Mouse (Mus musculus): ENCODE results near the gene Mymx. TPM values are rescaled to one million over a fixed set of nuclear protein-coding genes. Genes with fewer than 3 reads are reported as not detected.

Gene Mymx
- polyA plus RNA-seq, 1 experiment from 2014 or later: not detected

- Histone ChIP-seq H3K4me1 (peaks cover 38% of the 10 kb centered on the region), H3K4me3 (peak within 1 kb of the TSS; percentile 80), H3K4me2 (peak within 1 kb of the TSS; percentile 98), H3K27ac (peak within 1 kb of the TSS; percentile 78), H3K9me3 (replicated peaks) (no peaks in the 10 kb centered on the region), H3K27me3 (no peaks in the 10 kb centered on the region), H3K9ac (peak within 1 kb of the TSS; percentile 94), H3K36me3 (ENCODE audit: poor library complexity, severe bottlenecking) (peaks cover 35% of the 10 kb centered on the region)
- under 1% methylated on average over 57 of the region's 61 CpGs for WGBS
- peak; percentile 87 for ATAC-seq
These were observed 38.0 kb downstream of the Mymx start, which contains the start of gene Slc35b2 for GRCm38 (mm10) chr17:45563655-45564530. Slc35b2 (plus strand) TSS chr17:45563874.

DNA sequence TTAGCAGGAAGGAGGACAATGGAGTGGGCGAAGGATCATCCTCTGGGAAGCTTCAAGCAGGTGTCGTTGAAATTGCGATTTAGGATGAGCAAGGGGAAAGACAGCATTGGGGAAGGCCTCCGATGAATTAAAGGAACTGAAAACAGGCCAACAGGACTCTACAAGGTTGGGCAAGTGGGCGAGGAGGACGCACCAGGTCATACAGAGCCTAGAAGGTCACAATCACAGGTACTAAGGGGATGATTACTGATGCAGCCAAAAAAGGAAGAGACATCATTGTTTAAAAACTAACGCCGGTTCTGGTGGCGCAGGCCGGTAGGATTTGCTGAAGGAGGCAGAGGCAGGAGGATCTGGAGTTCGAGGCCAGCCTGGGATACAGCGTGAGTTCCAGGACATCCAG, 38.7 kb downstream of the Mymx start:
- H3K4me1 ChIP-seq: peaks cover 31% of the 10 kb centered on the region
- no peaks in the 10 kb centered on the region for H3K9me3 ChIP-seq (replicated peaks)
- H3K4me2 ChIP-seq: peak overlapping the region; percentile 98
- H3K27ac ChIP-seq: no peak overlapping the region
- 80% methylated on average over 12 of the region's 12 CpGs for WGBS
- ATAC-seq: no peak
- no peak overlapping the region for H3K4me3 ChIP-seq
- no peaks in the 10 kb centered on the region for H3K27me3 ChIP-seq
- H3K9ac ChIP-seq: no peak overlapping the region
- peaks cover 28% of the 10 kb centered on the region for H3K36me3 ChIP-seq (ENCODE audit: poor library complexity, severe bottlenecking)

- Histone ChIP-seq H3K36me3 (ENCODE audit: poor library complexity, severe bottlenecking) (no peaks in the 10 kb centered on the region), H3K27ac (no peak overlapping the region), H3K4me1 (peaks cover 23% of the 10 kb centered on the region), H3K9me3 (replicated peaks) (no peaks in the 10 kb centered on the region), H3K4me2 (no peak overlapping the region), H3K27me3 (peaks cover 15% of the 10 kb centered on the region), H3K4me3 (no peak overlapping the region), H3K9ac (no peak overlapping the region)
- no peak for ATAC-seq
- 85% methylated on average over 15 of the region's 15 CpGs for WGBS
These were observed 42.0 kb downstream of the Mymx start for GRCm38 (mm10) chr17:45559732-45560525.

DNA sequence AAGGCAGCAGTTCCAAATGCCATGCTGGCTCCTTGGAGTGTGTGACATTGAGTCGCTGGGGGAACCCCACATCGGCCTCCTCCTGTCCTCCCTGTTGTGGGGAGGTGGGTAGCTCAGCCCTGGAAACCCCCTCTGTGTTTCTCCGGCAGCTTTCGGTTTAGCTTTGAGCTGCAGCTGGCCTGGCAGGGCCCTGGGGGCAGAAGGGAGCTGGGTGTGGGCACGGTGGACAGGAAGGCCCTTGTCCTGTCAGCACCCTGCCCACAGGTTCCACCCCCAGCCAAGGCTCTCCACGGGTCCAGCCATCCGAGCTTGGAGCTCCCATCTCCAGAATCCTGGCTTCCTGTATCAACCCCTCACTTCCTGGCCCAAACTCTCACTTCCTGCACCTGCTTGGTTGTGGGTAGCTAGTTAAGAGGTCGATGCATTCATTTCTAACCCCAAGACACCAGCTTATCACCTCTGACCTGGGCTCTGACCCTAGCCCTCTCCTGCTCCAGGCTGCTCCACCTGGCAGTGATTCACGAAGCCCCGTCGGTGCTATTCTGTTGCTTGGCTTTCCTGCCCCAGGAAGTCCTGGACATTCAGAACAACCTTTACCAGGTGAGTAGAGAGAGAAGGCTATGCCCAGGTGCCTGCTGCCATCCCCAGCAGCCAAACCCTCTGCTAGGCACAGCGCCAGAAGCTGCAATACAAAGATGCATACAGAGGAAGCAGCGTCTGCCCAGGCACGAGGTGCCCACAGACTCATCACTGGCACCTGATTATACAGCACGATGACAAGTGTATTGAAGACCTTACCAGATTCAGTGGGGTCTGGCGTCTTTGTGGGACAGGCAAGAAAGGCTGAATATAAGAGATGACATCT, 43.7 kb downstream of the Mymx start:
- H3K27ac ChIP-seq: no peak overlapping the region
- H3K9ac ChIP-seq: no peak overlapping the region
- ATAC-seq: no peak
- H3K4me1 ChIP-seq: peaks cover 18% of the 10 kb centered on the region
- no peak overlapping the region for H3K4me3 ChIP-seq
- no peak overlapping the region for H3K4me2 ChIP-seq
- no peaks in the 10 kb centered on the region for H3K36me3 ChIP-seq (ENCODE audit: poor library complexity, severe bottlenecking)
- peaks cover 19% of the 10 kb centered on the region for H3K27me3 ChIP-seq
- WGBS: 73% methylated on average over 16 of the region's 16 CpGs
- no peaks in the 10 kb centered on the region for H3K9me3 ChIP-seq (replicated peaks)

DNA sequence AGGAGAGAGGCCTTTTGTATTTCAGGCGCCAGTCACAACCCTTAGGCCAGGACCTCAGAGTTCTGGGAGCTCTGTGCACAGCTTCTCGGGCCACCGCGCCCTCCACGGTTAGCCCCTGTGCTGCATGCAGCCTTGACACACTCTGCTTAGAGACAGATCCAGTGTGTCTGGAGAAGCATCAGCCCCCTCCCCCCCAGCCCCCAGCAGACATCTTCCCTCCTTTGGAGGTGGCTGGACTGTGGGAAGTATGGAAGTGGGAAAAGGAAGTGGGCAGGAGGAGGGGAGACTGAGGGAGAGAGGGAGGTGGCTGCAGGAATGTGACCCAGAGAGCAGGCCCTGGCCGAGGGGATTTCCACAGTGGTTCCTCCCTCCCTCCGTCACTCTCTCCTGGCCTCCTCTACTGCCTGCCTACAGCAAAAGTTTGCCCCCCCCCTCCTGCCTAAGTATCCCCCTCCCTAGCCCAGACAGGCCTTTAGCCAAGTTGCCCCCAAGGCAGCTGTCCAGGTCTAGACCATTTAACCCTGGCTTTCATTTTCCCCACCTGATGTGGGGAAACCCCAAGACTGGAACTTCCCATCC, 44.6 kb downstream of the Mymx start:
- no peak overlapping the region for H3K27ac ChIP-seq
- no peak for ATAC-seq
- H3K36me3 ChIP-seq (ENCODE audit: poor library complexity, severe bottlenecking): no peaks in the 10 kb centered on the region
- H3K9me3 ChIP-seq (replicated peaks): no peaks in the 10 kb centered on the region
- H3K27me3 ChIP-seq: peaks cover 19% of the 10 kb centered on the region
- peaks cover 18% of the 10 kb centered on the region for H3K4me1 ChIP-seq
- 78% methylated on average over 5 of the region's 7 CpGs for WGBS
- H3K4me2 ChIP-seq: no peak overlapping the region
- H3K4me3 ChIP-seq: no peak overlapping the region
- H3K9ac ChIP-seq: no peak overlapping the region

DNA sequence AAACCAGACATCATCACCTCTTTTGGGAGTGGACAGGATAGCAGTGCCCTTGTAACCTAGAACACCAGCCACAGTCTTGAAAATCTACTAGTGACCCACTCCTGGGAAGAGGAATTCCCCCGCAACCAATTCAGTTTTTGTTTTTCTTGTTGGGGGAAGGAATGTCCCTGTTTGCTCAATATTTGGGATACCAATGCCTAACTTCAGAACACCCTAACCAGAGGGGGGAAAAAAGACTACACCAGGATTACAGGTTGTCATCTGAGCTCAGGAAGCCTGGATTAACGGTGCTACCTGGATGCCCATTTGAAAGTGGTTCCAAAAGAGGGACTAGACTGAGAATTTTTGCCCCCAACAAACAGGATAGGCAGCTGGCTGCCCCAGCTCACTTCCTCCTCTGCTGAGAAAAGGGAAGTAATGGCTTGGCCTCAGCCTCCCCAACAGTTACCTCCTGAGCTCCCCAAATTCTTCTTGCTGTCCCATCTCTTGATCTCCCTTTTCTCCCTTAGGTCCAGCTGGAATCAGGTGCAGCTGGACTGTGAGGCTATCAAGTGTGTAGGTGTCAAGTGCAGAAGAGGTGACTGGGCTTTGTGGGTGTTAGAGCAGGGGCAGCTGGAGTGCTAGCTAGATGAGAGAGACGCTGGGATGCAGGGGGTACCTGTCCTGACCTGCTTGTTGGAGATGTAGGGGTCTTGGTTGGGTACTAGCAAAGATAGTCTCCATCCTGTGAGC, 45.2 kb downstream of the Mymx start:
- peaks cover 21% of the 10 kb centered on the region for H3K4me1 ChIP-seq
- H3K4me2 ChIP-seq: peak overlapping the region; percentile 86
- WGBS: 83% methylated on average over 3 of the region's 3 CpGs
- H3K9ac ChIP-seq: peak overlapping the region; percentile 75
- no peaks in the 10 kb centered on the region for H3K36me3 ChIP-seq (ENCODE audit: poor library complexity, severe bottlenecking)
- H3K27ac ChIP-seq: no peak overlapping the region
- no peak for ATAC-seq
- H3K27me3 ChIP-seq: peaks cover 19% of the 10 kb centered on the region
- peak overlapping the region; percentile 71 for H3K4me3 ChIP-seq
- H3K9me3 ChIP-seq (replicated peaks): no peaks in the 10 kb centered on the region

DNA sequence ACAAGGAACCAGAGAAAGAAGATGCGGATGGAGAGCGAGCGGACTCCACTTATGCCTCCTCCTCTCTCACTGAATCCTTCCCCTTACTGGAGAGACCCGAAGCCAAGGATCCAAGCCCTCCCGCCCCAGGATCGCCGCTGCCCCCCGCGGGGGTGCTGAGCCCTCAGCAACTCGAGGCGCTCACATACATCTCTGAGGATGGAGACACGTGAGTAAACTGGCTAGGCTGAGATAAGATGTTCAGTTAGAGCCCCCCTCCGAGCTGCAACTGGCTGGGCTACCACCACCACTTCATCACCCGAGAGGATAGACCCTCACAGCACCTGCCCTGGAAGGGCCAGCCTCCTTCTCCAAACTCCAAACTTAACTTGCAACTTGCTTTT, 45.8 kb downstream of the Mymx start:
- Histone ChIP-seq H3K4me1 (peaks cover 24% of the 10 kb centered on the region), H3K9me3 (replicated peaks) (no peaks in the 10 kb centered on the region), H3K27me3 (peaks cover 19% of the 10 kb centered on the region), H3K9ac (peak overlapping the region; percentile 75), H3K36me3 (ENCODE audit: poor library complexity, severe bottlenecking) (no peaks in the 10 kb centered on the region), H3K4me2 (peak overlapping the region; percentile 86), H3K4me3 (peak overlapping the region; percentile 71), H3K27ac (no peak overlapping the region)
- ATAC-seq: no peak; the same call in 1 of the 2 replicates
- WGBS: 4% methylated on average over 14 of the region's 14 CpGs

- Histone ChIP-seq H3K4me2 (peak within 1 kb of the TSS; percentile 86), H3K4me1 (peaks cover 28% of the 10 kb centered on the region), H3K27ac (no peak within 1 kb of the TSS), H3K36me3 (ENCODE audit: poor library complexity, severe bottlenecking) (no peaks in the 10 kb centered on the region), H3K4me3 (peak within 1 kb of the TSS; percentile 71), H3K27me3 (peaks cover 19% of the 10 kb centered on the region), H3K9me3 (replicated peaks) (no peaks in the 10 kb centered on the region), H3K9ac (peak within 1 kb of the TSS; percentile 75)
- peak; percentile 75 for ATAC-seq
- whole genome bisulfite sequencing: under 1% methylated on average over 44 of the region's 45 CpGs
These were observed 46.3 kb downstream of the Mymx start, which contains the start of gene Nfkbie for GRCm38 (mm10) chr17:45555452-45556106. Nfkbie (plus strand) TSS chr17:45555703.

DNA sequence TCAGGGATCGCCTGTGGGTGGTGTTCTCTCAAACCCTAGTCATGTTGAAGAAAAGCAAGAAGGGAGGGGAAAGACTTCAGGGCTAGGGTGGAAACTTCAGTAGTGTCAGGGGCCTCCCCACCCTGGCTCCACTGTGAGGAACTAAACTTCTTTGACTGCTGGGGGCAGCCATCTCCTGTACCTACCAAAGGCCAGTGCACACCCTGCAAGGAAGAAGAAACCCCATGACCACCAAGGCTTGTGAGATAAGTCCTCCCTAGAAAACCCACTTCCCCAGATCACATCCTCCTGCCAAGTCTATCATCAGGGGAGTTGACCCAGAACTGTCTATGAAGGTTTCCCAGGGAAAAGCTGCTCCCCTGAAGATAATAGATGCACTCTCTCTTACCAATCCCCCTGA, 47.5 kb downstream of the Mymx start:
- no peak overlapping the region for H3K4me3 ChIP-seq
- H3K4me2 ChIP-seq: no peak overlapping the region
- no peak for ATAC-seq
- 47% methylated on average over 1 of the region's 1 CpGs for WGBS
- no peak overlapping the region for H3K9ac ChIP-seq
- peaks cover 19% of the 10 kb centered on the region for H3K27me3 ChIP-seq
- no peaks in the 10 kb centered on the region for H3K36me3 ChIP-seq (ENCODE audit: poor library complexity, severe bottlenecking)
- no peaks in the 10 kb centered on the region for H3K9me3 ChIP-seq (replicated peaks)
- H3K27ac ChIP-seq: no peak overlapping the region
- peaks cover 38% of the 10 kb centered on the region for H3K4me1 ChIP-seq

- 87% methylated on average over 3 of the region's 3 CpGs for WGBS
- ATAC-seq: no peak
- Histone ChIP-seq H3K4me3 (no peak overlapping the region), H3K4me1 (peaks cover 46% of the 10 kb centered on the region), H3K27ac (no peak overlapping the region), H3K4me2 (no peak overlapping the region), H3K36me3 (ENCODE audit: poor library complexity, severe bottlenecking) (no peaks in the 10 kb centered on the region), H3K27me3 (peaks cover 20% of the 10 kb centered on the region), H3K9ac (no peak overlapping the region), H3K9me3 (replicated peaks) (no peaks in the 10 kb centered on the region)
These were observed 48.8 kb downstream of the Mymx start for GRCm38 (mm10) chr17:45553065-45553464.
